Mouse (Mus musculus) B cell, adult 62 days (primary cell): ENCODE data around the gene Nprl2. TPM values are rescaled to one million over a fixed set of nuclear protein-coding genes. Genes with fewer than 3 reads are reported as not detected.

ENCODE experiments used
- total RNA-seq: library from RNA; stranded (reverse); gene quantifications from 4 replicates; pipeline ENCODE4 v1.2.4, GENCODE M21; 2023

Gene Nprl2
- 19.0 to 32.3 TPM (median 21.9 TPM) in 4 replicates for total RNA-seq

DNA sequence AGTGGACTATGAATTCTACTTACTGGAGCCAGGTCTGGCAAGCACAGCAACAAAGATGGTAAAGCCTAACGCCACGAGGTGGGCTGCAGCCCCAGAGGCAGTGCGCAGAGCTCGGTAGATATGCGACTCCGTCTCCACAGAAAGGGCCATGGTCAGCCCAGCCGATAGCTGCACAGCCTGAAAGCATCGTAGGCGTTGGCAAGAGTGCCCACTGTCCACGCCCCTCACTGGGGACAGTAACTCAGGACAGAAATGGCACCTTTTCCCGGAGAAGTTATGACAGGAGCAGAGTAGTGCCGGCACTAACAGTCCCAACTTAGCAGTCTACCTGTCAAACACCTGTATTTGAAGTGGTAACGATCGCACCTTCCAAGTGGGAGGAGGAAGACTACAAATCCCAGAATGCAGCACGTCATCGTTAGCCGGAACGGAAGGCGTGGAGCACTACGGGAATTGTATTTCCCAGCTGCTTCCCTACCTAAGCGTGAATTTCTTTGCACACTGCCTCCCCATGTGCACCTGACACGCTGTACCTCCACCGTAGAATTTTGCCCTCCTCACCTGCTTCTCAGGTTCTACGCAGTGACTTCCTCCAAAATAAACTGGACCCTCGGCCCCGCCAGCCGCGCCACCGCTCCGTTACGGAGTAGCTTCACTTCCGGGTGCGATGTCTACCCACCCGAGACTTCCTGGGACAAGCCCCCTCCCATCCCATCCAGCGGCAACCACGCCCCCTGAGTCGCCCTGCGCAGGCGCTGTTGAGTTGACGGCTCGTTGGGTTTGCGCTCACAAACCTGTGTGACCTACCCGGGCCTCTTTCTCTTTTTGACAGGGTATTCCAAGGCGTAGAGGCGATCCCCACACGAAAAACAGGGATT is at the start of gene Nprl2, which contains the start of gene Cyb561d2:
Gene Nprl2 (plus strand): TSS at position 753 of the 878 bp plus-strand sequence.
Gene Cyb561d2 (minus strand): TSS at position 720 of the 878 bp plus-strand sequence.

DNA sequence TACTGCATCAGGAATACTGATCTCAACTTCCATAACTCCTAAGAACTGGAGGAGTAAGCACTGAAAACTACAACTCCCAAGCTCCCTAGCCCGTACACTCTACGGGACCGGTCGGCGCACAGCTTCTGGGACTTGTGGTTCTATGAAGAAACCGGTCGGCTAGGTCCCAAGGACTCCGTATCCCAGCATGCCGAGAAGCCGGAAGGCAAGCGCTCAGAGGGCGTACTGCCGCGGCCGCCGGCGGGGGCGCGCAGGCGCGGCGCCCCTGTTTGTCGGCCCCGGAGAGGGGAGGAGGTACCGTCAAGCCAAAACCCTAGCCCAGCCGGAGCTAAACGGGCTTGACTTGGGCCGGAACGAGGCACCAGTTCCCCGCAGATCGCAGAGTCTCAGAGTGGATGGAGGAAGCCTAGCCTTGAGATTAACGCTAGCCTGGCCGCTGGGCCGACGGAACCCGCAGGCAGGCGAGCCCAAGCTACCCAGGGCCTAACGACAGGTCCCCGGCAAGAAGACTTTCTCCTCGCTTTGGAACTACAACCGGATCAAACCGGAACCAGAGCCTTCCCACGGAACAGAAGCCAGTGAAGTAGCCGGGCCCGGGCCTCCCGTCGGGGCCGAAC is 8.1 kb upstream of the Nprl2 start, which contains the start of gene Tmem115:
Gene Tmem115 (plus strand): TSS at position 155 of the 617 bp plus-strand sequence.

DNA sequence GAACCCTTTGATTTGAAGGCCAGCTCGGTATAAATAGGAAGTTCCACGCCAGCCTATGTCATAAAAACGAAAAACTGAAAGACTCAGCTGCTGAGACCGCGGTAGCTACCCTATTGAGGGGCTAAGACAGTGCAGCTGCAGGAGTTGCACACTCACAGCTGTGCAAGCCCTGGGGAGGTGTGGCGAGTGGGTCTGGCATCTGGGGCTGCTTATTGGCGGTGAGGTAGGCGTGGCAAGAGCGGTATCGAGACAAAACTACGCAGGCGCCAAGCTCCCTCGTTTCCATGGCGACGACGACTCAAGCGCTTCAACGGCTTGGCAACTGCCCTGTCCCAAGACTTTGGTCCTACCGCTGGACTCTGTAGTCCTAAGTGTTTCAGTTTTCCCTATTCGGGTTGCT is 5.0 kb downstream of the Nprl2 start, which contains the start of gene Zmynd10:
Gene Zmynd10 (plus strand): TSS at position 273 of the 400 bp plus-strand sequence.

DNA sequence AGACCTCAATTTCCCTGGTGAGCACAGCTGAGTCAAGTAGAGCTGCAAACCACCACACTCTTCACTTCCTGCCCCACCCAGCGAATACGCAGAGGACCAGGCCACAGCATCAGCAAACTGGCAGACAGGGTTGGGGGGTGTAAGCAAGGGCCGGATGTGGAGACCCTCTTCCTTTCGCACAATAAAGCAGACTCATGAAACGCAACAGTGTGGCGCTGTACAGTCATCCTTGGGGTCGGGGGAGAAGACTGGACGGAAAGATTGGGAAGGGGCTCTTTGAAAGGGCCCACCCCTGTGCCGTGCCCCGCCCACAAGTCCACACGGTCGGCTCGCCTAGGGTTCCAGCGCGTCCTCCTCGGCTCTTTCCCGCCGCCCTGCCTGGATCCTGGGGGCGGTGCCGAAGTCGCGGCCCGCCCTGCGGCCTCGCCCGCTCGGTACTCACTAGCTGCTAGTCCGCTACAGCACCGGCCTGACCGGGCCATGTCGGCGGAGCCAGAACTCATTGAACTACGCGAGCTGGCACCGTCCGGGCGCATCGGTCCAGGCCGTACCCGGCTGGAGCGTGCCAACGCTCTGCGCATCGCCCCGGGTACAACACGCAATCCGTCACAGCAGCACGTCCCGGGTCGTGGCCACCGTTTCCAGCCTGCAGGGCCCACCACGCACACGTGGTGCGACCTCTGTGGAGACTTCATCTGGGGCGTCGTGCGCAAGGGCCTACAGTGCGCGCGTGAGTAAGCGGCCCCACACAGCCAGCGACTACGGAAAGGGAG is 9.3 kb downstream of the Nprl2 start, which contains the start of gene Rassf1:
Gene Rassf1 (plus strand): TSS at position 439 of the 773 bp plus-strand sequence.

DNA sequence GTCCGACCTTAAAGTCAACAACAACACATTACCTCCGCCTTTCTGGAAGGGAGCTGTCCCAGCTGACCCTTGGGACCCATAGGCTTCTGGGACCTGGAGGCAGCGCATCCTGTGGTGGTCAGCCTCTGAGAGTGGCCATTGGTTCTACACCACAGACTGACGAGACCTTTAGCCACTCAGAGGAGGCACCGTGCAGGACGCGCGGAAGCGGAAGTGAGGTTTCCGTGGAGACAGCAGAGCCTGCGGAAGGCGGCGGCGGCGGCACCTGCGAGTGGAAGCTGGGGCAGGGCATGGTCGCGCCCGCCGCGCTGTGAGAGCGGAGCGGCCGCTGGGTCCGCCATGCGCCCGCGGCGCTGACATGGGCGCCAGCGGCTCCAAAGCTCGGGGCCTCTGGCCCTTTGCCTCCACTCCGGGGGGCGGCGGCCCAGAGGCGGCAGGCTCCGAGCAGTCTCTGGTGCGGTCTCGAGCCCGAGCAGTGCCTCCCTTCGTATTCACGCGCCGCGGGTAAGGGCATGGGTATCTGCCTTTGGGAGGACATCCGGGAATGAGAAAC is 21.1 kb downstream of the Nprl2 start, which contains the start of gene Tusc2:
Gene Tusc2 (plus strand): TSS at position 227 of the 553 bp plus-strand sequence.

DNA sequence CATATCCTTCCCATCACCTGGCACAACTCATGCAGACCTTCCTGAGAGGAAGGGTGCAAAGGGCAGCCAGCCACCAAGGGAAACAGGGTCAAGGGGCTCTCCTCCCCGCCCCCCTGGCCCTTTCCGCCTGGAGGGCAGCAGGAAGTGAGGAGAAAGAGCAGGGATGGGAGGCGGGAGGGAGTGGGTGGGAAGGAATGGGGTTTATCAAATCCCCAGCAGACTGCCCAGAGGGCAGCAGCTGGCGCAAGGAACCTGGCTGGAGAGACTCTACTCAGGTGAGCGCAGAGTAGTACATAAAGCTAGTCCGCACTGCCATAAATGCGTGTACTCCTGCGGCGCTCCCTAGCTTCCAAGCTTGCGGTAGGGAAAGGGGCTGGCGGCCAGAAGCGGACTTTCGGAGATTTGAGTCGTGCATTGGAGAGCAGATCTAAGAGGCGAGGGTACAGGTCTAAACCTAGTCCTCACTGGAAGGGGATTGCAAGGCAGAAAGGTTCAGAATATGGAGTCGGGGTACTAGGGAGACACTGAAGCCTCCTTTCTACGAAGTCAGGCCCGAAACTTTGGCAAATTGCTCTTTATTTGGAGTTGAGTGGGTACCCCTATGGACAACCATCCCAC is 25.8 kb downstream of the Nprl2 start, which contains the start of gene Hyal2:
Gene Hyal2 (plus strand): TSS at position 244 of the 618 bp plus-strand sequence.

DNA sequence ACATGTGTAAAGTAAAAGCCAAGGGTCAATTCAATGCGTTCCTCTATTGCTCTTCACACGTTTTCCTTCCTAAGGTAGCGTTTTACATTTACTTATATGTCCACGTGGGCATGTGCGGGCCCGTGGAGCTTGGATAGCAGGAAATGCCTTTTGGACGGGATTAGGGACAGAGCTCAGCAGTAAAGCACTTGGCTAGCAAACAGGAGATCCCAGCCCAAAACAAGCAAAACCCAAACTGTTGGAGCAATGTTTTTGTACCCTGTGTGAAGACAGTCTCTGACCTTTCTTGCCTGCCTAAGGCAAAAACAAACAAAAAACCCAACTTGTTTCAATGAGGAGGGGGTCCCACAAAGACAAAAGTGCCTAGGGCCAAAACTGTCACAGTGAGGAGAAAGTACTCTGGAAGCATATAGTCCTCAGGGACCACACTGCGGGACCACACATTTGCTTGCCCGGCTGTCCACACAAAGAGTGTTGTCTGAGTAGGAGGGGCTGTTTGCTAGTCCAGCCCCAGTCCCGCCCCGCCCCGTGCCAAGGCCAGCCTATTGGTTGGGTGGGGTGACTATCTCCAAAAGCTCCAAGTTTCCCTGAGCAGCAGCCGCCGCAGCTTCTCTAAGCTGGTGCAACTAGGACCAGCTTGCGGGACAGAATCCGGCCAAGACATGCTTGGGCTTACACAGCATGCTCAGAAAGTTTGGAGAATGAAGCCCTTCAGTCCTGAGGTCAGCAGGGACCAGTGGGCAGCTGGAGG is 34.5 kb downstream of the Nprl2 start, which contains the start of gene Hyal1:
Gene Hyal1 (plus strand): TSS at position 571 of the 751 bp plus-strand sequence.

DNA sequence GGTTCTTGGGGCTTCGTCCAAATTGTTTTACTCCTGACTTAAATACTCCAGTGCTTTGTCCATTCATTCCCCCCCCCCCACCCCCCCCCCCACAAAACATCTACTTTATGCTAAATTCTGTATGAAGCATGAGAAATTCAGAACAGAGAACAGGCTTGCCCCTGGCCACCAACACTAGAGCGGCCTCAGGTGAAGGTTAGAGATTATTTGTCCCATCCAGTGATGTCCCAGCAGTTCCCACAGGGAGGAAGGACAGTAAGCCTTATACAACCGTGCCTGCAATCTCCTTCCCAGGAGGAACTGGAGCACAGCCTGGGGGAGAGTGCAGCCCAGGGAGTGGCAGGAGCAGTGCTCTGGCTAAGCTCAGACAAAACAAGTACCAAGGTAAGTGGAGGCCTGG is 36.6 kb downstream of the Nprl2 start, which contains the start of gene Naa80:
Gene Naa80 (plus strand): TSS at position 301 of the 400 bp plus-strand sequence.

DNA sequence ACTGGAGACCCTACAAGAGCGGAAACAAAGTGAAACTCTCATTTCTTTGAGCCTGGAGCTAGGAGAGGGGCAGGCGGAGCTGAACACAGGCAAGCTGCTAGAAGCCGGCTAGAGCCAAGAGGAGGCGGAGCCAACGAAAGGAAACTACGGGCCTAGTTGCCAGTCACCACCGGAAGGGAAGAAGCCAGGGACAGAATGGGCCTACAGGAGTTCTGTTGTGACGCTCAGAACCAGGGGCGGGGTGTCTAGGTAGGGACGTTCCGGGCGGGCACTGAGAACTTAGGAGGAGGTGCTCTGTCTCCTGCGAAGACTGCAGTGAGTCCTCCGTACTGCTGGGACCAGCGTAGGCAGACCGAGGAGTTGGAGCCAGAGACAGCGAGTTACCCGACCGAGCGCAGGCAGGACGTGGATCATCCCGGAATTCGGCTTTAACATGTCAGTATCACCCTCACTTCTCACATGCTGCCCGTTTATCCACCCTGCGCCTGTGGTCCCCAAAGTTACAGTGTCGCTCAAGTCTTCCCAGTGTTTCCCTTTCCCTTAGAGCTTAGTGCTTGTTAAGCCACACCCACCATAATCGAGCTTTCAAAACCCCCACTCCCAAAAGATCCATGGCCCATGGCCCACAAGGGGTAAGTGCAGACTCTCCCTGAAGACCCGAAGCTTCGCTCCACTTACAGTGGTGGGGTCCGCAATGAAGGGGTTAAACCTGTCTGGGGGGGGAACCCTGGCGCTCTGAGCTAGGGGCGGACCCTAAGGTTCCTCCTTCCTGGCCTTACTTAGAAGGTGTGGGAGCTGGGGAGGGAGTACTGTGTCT is 38.7 kb downstream of the Nprl2 start, which contains the start of gene Hyal3:
Gene Hyal3 (plus strand): TSS at position 318 of the 817 bp plus-strand sequence.

DNA sequence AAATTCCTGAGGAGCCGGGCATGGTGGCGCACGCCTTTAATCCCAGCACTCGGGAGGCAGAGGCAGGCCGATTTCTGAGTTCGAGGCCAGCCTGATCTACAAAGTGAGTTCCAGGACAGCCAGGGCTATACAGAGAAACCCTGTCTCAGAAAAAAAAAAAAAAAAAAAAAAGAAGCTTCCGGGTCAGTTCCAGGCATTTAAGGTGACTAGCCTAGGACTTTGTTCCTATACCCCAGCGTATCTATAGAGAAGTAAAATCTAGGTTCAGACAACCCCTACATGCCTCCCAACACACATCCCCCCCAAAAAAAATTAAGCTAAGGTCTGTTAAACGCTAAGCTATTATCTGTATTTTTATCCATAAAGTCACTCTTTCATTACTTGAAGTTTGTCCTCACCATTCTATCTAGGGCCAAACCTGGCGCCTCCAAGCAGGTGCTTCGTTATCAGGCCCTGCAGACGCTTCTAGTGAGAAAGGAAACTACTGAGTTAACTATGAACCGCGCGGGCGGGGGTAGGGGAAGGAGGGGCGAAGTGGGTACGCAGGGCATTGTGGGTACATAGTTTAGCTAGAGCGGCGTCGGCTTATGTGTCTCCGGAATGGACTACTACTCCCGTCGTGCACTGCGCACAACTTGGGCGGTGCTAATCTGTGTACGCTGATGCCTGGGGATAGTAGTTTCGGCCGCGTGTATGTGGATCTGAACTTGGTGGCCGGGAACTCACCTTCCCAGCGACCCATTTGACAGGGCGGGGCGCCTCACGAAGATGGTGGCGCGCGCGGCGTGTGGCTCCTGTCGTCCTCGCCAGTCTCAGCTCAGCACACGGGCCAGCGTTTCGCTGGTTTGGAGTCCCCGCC is 45.2 kb downstream of the Nprl2 start, which contains the start of gene Ifrd2:
Gene Ifrd2 (plus strand): TSS at position 669 of the 859 bp plus-strand sequence.

Other genes starting within 250 kb of the Nprl2 start
- gene Cish, start 246.2 kb upstream of the Nprl2 start, total RNA-seq: 0.66 to 2.1 TPM (median 0.95 TPM) in 4 replicates
- gene Hemk1, start 203.9 kb upstream of the Nprl2 start, total RNA-seq: 10.8 to 17.7 TPM (median 14.9 TPM) in 4 replicates
- 0.29 to 1.5 TPM (median 0.60 TPM) in 4 replicates for gene 6430571L13Rik, start 201.6 kb upstream of the Nprl2 start, total RNA-seq
- gene Cacna2d2, start 142.6 kb upstream of the Nprl2 start, total RNA-seq: 1.4 to 1.8 TPM (median 1.6 TPM) in 4 replicates
- gene Tmem115, start 8.3 kb upstream of the Nprl2 start, total RNA-seq: 19.8 to 26.6 TPM (median 22.1 TPM) in 4 replicates
- gene Cyb561d2, start within 50 bp of the Nprl2 start, total RNA-seq: 10.3 to 16.0 TPM (median 14.3 TPM) in 4 replicates
- 0.43 TPM in 1 of 4 replicates, not detected in the others for gene Zmynd10, start 5.1 kb downstream of the Nprl2 start, total RNA-seq
- 61.6 to 76.5 TPM (median 70.1 TPM) in 4 replicates for gene Rassf1, start 9.3 kb downstream of the Nprl2 start, total RNA-seq
- 17.9 to 29.2 TPM (median 20.7 TPM) in 4 replicates for gene Tusc2, start 21.0 kb downstream of the Nprl2 start, total RNA-seq
- gene Hyal2, start 25.7 kb downstream of the Nprl2 start, total RNA-seq: 2.1 to 7.1 TPM (median 4.7 TPM) in 4 replicates
- 3.0 to 4.0 TPM (median 3.7 TPM) in 4 replicates for gene Hyal1, start 34.7 kb downstream of the Nprl2 start, total RNA-seq
- gene Naa80, start 36.7 kb downstream of the Nprl2 start, total RNA-seq: 9.0 to 13.7 TPM (median 10.8 TPM) in 4 replicates
- gene Hyal3, start 38.6 kb downstream of the Nprl2 start, total RNA-seq: 1.6 to 2.9 TPM (median 2.3 TPM) in 4 replicates
- 20.1 to 26.5 TPM (median 22.5 TPM) in 4 replicates for gene Ifrd2, start 45.4 kb downstream of the Nprl2 start, total RNA-seq
- 0.27 to 0.94 TPM (median 0.52 TPM) in 4 replicates for gene Sema3b, start 67.0 kb downstream of the Nprl2 start, total RNA-seq
- 568 to 620 TPM (median 596 TPM) in 4 replicates for gene Gnai2, start 93.1 kb downstream of the Nprl2 start, total RNA-seq
- gene Slc38a3, start 127.3 kb downstream of the Nprl2 start, total RNA-seq: not detected in 4 replicates
- gene Gnat1, start 137.5 kb downstream of the Nprl2 start, total RNA-seq: 1.3 TPM in 2 of 4 replicates, not detected in the others
- 0.25 to 0.69 TPM (median 0.57 TPM) in 3 of 4 replicates, not detected in the other for gene Sema3f, start 168.2 kb downstream of the Nprl2 start, total RNA-seq
- 283 to 337 TPM (median 297 TPM) in 4 replicates for gene Rbm5, start 228.8 kb downstream of the Nprl2 start, total RNA-seq